Mouse (Mus musculus): ENCODE results near the gene Pik3cb. TPM values are rescaled to one million over a fixed set of nuclear protein-coding genes. Genes with fewer than 3 reads are reported as not detected.

Gene Pik3cb
- polyA plus RNA-seq, 1 experiment from 2014 or later: 2.2 TPM

DNA sequence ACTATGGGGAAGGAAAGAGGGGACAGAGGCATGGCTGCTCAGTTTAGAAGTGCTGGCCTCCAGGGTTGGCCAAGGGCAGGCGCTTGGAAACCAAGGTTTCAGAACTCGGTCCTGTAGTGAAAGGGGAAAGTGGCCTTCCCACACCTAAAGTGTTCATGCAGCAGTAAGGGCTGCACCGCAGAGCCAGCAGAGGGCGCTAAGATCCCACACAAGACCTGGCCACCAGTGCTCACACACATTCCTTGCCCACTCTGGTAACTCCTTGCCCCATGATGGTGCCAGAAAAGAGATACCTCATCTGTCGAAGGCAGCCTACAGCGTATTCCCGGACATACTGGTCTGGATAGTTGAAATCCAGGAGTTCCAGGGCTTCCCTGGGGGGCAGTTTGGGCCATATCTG, 77.9 kb downstream of the Pik3cb start:
- peak; percentile 80 for DNase-seq (ENCODE audit: extremely low spot score, low spot score)
- Histone ChIP-seq H3K27ac (no peak overlapping the region), H3K4me3 (no peak overlapping the region), H3K36me3 (replicated peaks) (peaks cover 35% of the 10 kb centered on the region), H3K27me3 (ENCODE audit: poor library complexity, severe bottlenecking) (no peaks in the 10 kb centered on the region), H3K4me1 (no peaks in the 10 kb centered on the region), H3K9me3 (no peaks in the 10 kb centered on the region)
- 51% methylated on average over 7 of the region's 7 CpGs for WGBS

DNA sequence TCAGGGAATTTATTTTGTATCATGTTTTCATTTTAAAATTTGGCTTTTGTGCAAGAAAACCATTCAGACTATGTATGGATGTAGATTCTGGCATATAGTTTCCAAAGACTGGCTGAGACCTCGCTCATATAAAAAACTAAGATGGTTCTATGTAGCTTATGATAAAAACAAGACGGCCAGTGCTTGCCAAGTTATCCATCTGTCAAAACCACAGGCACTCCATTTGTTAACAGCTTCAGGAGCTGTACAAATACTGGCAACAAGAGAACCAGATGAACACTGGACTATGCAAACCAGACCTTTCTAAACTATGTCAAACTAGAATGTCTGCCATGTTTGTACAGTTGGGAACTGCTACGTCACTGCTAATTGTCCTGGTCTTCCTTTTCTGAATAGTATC, 82.7 kb downstream of the Pik3cb start:
- 95% methylated on average over 3 of the region's 3 CpGs for WGBS
- Histone ChIP-seq H3K4me1 (no peaks in the 10 kb centered on the region), H3K9me3 (no peaks in the 10 kb centered on the region), H3K27ac (no peak overlapping the region), H3K27me3 (ENCODE audit: poor library complexity, severe bottlenecking) (no peaks in the 10 kb centered on the region), H3K4me3 (no peak overlapping the region), H3K36me3 (replicated peaks) (peaks cover 20% of the 10 kb centered on the region)
- no peak for DNase-seq (ENCODE audit: extremely low spot score, low spot score)

GRCm38 (mm10) chr9:99049760-99050159, 90.7 kb downstream of the Pik3cb start:
- Histone ChIP-seq H3K36me3 (replicated peaks) (peaks cover 21% of the 10 kb centered on the region), H3K27ac (no peak overlapping the region), H3K4me3 (no peak overlapping the region), H3K27me3 (ENCODE audit: poor library complexity, severe bottlenecking) (no peaks in the 10 kb centered on the region), H3K4me1 (no peaks in the 10 kb centered on the region), H3K9me3 (no peaks in the 10 kb centered on the region)
- WGBS: 84% methylated on average over 6 of the region's 6 CpGs
- DNase-seq (ENCODE audit: extremely low spot score, low spot score): no peak

DNA sequence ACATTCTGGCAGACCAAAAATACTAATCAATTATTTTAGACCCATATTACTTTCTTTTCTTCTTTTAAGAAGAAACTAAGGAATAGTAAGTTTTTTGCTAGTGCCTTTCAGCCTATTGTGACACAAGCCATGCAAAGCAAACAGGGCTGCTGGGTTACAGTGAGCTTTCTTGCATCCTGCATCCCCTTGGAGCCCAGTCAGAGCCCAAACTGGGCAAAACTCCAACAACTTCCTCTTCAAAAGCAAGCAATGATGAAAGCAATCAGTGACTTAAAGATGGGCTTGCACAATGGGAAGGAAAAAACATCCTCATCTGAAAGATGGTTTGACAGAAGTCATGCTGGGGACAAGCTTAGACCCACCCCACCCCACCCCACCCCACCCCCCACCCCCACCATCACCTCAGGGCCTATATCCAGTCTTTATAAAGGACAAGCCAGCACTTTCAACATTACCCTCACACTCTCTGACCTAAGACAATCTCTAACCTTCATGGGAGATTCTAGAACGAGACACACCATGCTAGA, 91.6 kb downstream of the Pik3cb start:
- 95% methylated on average over 1 of the region's 1 CpGs for WGBS
- no peak for DNase-seq (ENCODE audit: extremely low spot score, low spot score)
- Histone ChIP-seq H3K4me1 (no peaks in the 10 kb centered on the region), H3K27ac (no peak overlapping the region), H3K9me3 (no peaks in the 10 kb centered on the region), H3K36me3 (replicated peaks) (peaks cover 28% of the 10 kb centered on the region), H3K27me3 (ENCODE audit: poor library complexity, severe bottlenecking) (no peaks in the 10 kb centered on the region), H3K4me3 (no peak overlapping the region)

DNA sequence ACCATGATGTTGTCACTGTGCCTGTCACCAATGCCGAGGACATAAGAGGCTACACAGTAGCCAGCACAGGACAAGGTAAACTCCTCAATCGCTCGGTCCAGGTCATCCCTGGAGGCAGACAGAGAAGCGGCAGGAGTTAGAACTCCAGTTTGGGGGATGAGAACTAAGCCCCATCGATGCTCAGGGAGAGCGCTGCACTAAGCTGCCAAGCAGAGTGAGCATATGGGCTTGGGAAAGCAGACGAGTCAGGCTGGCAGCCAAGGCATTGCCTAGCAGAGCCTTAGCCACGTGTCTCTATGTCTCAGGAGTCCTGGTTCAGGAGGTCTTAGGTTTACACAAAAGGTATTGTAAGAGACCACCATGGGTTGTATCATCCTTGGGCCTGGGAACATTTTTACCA, 95.7 kb downstream of the Pik3cb start:
- no peak overlapping the region for H3K4me3 ChIP-seq

GRCm38 (mm10) chr9:99042641-99043040, 97.8 kb downstream of the Pik3cb start:
- DNase-seq (ENCODE audit: extremely low spot score, low spot score): no peak
- Histone ChIP-seq H3K4me3 (no peak overlapping the region), H3K9me3 (no peaks in the 10 kb centered on the region), H3K36me3 (replicated peaks) (peaks cover 45% of the 10 kb centered on the region), H3K4me1 (no peaks in the 10 kb centered on the region), H3K27ac (no peak overlapping the region), H3K27me3 (ENCODE audit: poor library complexity, severe bottlenecking) (no peaks in the 10 kb centered on the region)
- 95% methylated on average over 4 of the region's 4 CpGs for WGBS

More for the DNA sequence above, 95.7 kb downstream of the Pik3cb start:
- DNase-seq (ENCODE audit: extremely low spot score, low spot score): no peak
- Histone ChIP-seq H3K27ac (no peak overlapping the region), H3K4me1 (no peaks in the 10 kb centered on the region), H3K9me3 (no peaks in the 10 kb centered on the region), H3K36me3 (replicated peaks) (peaks cover 35% of the 10 kb centered on the region), H3K27me3 (ENCODE audit: poor library complexity, severe bottlenecking) (no peaks in the 10 kb centered on the region)
- WGBS: 92% methylated on average over 8 of the region's 8 CpGs

- H3K4me1 ChIP-seq: no peaks in the 10 kb centered on the region
- H3K4me3 ChIP-seq: no peak overlapping the region
- 84% methylated on average over 9 of the region's 9 CpGs for WGBS
- H3K27ac ChIP-seq: no peak overlapping the region
- H3K36me3 ChIP-seq (replicated peaks): peaks cover 49% of the 10 kb centered on the region
- H3K9me3 ChIP-seq: no peaks in the 10 kb centered on the region
- no peak for DNase-seq (ENCODE audit: extremely low spot score, low spot score)
- H3K27me3 ChIP-seq (ENCODE audit: poor library complexity, severe bottlenecking): no peaks in the 10 kb centered on the region
These were observed 98.4 kb downstream of the Pik3cb start for GRCm38 (mm10) chr9:99041994-99042393.

- no peak for DNase-seq (ENCODE audit: extremely low spot score, low spot score)
- Histone ChIP-seq H3K27me3 (ENCODE audit: poor library complexity, severe bottlenecking) (no peaks in the 10 kb centered on the region), H3K27ac (no peak within 1 kb of the TSS), H3K4me3 (no peak within 1 kb of the TSS), H3K36me3 (replicated peaks) (peaks cover 22% of the 10 kb centered on the region), H3K9me3 (no peaks in the 10 kb centered on the region), H3K4me1 (no peaks in the 10 kb centered on the region)
- WGBS: 88% methylated on average over 12 of the region's 12 CpGs
These were observed 104.8 kb downstream of the Pik3cb start, which contains the start of gene Gm1123 for GRCm38 (mm10) chr9:99035575-99035974. TSS of gene Gm1123 (minus strand) at chr9:99035715.

- 88% methylated on average over 8 of the region's 8 CpGs for WGBS
These were observed 106.3 kb downstream of the Pik3cb start for GRCm38 (mm10) chr9:99034111-99034510.

GRCm38 (mm10) chr9:99032031-99032430, 108.4 kb downstream of the Pik3cb start:
- H3K4me3 ChIP-seq: no peak overlapping the region
- WGBS: 87% methylated on average over 8 of the region's 8 CpGs
- no peaks in the 10 kb centered on the region for H3K4me1 ChIP-seq
- no peaks in the 10 kb centered on the region for H3K9me3 ChIP-seq
- H3K27ac ChIP-seq: no peak overlapping the region
- no peak for DNase-seq (ENCODE audit: extremely low spot score, low spot score)
- peaks cover 2% of the 10 kb centered on the region; the same call in 1 of the 2 replicates for H3K36me3 ChIP-seq (replicated peaks)
- H3K27me3 ChIP-seq (ENCODE audit: poor library complexity, severe bottlenecking): no peaks in the 10 kb centered on the region

More at GRCm38 (mm10) chr9:99034111-99034510, 106.3 kb downstream of the Pik3cb start:
- Histone ChIP-seq H3K27ac (no peak overlapping the region), H3K36me3 (replicated peaks) (peaks cover 9% of the 10 kb centered on the region), H3K4me1 (no peaks in the 10 kb centered on the region), H3K27me3 (ENCODE audit: poor library complexity, severe bottlenecking) (no peaks in the 10 kb centered on the region), H3K4me3 (no peak overlapping the region), H3K9me3 (no peaks in the 10 kb centered on the region)
- no peak for DNase-seq (ENCODE audit: extremely low spot score, low spot score)

GRCm38 (mm10) chr9:99021751-99022150, 118.7 kb downstream of the Pik3cb start:
- 91% methylated on average over 4 of the region's 4 CpGs for WGBS
- Histone ChIP-seq H3K4me1 (0 out of 2 replicates have a peak, but pooled peaks cover 6% of the 10 kb centered on the region), H3K36me3 (replicated peaks) (no peaks in the 10 kb centered on the region), H3K27ac (no peak overlapping the region), H3K9me3 (no peaks in the 10 kb centered on the region), H3K4me3 (no peak overlapping the region), H3K27me3 (ENCODE audit: poor library complexity, severe bottlenecking) (no peaks in the 10 kb centered on the region)
- no peak for DNase-seq (ENCODE audit: extremely low spot score, low spot score)

GRCm38 (mm10) chr9:99021166-99021565, 119.3 kb downstream of the Pik3cb start:
- DNase-seq (ENCODE audit: extremely low spot score, low spot score): no peak
- WGBS: 29% methylated on average over 5 of the region's 5 CpGs
- H3K27ac ChIP-seq: no peak overlapping the region
- H3K36me3 ChIP-seq (replicated peaks): no peaks in the 10 kb centered on the region
- 0 out of 2 replicates have a peak, but pooled peaks cover 6% of the 10 kb centered on the region for H3K4me1 ChIP-seq
- H3K9me3 ChIP-seq: no peaks in the 10 kb centered on the region
- H3K27me3 ChIP-seq (ENCODE audit: poor library complexity, severe bottlenecking): no peaks in the 10 kb centered on the region
- H3K4me3 ChIP-seq: no peak overlapping the region

DNA sequence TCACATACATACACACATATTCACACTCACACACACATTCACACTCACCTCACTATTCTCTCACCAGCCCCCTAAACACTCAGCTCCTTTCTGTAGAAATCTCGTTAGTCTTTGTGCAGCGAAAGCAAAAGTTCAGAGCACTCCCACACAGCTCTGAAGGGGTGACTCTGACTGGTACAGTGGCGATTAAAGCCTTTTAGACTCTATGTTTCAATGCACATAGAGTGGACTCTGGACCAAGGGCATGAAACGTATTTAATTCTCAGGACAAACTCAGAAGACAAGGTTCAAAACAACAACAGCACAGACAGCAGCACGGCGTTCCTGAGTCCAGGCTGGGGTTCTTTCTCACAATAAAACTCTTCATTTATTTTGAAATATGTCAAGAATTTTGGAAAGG, 122.7 kb downstream of the Pik3cb start:
- H3K36me3 ChIP-seq (replicated peaks): no peaks in the 10 kb centered on the region
- H3K27me3 ChIP-seq (ENCODE audit: poor library complexity, severe bottlenecking): no peaks in the 10 kb centered on the region
- WGBS: 84% methylated on average over 6 of the region's 6 CpGs
- DNase-seq (ENCODE audit: extremely low spot score, low spot score): no peak
- H3K27ac ChIP-seq: no peak overlapping the region
- H3K9me3 ChIP-seq: no peaks in the 10 kb centered on the region
- H3K4me1 ChIP-seq: 0 out of 2 replicates have a peak, but pooled peaks cover 6% of the 10 kb centered on the region
- no peak overlapping the region for H3K4me3 ChIP-seq

DNA sequence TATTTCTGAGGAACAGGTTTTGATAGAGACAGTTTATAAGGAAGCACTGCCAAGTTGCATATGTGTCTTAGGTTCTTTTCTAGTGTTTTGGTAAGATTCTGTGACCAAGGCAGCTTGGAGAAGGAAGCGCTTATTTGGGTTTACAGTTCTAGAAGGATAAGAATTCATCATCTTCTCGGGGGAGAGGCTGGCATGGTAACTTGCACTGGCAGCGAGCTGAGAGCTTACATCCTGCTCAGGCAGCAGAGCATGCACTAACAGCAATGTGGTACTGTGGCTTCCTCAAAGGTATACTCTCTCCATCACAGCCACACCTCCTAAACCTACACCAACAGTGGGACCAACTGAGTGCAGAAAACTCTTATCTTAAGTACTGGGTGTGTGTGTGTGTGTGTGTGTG, 123.7 kb downstream of the Pik3cb start:
- Histone ChIP-seq H3K36me3 (replicated peaks) (no peaks in the 10 kb centered on the region), H3K4me3 (no peak overlapping the region), H3K27me3 (ENCODE audit: poor library complexity, severe bottlenecking) (no peaks in the 10 kb centered on the region), H3K9me3 (no peaks in the 10 kb centered on the region), H3K27ac (no peak overlapping the region), H3K4me1 (0 out of 2 replicates have a peak, but pooled peaks cover 6% of the 10 kb centered on the region)
- no peak for DNase-seq (ENCODE audit: extremely low spot score, low spot score)
- WGBS: 84% methylated on average over 3 of the region's 3 CpGs

Data from forebrain, embryonic 10.5 days (tissue).